Mouse (Mus musculus): Measurements from ENCODE around the gene Srsf4.

DNA sequence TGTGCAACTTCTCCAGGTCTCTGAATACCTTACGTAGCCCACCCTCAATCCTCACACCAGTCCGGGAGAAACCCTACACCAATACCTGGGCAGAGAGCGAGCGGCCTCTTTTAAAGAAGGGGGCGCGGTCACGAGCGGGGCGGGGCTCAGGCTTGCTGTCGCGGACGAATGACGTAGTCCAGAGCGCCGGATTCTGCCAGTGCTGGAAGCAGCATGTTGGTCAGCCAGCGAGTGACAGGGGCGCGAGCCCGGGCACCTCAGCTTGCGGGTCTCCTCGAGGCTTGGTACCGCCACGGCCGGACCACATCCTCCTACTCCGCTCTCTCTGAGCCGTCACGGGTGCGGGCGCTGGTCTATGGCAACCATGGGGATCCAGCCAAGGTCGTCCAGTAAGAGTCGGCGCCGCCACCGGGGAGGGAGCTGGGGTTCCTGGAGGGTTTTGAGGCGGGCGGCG lies 30.1 kb upstream of the Srsf4 start, which contains the start of gene Mecr:
- TF ChIP-seq POLR2A (IDR thresholded peaks at IDR 0.05; ENCODE audit: low read depth, low read length) (peak; percentile 32), CTCF (IDR thresholded peaks at IDR 0.05; ENCODE audit: extremely low read depth, insufficient read depth, insufficient read length, insufficient replicate concordance) (no peak)
